ENCODE assay signal across 10 mouse cellular contexts in genomic region chr14:118820111-118820510, GRCm38 (mm10). TPM values are rescaled to one million over a fixed set of nuclear protein-coding genes. Genes with fewer than 3 reads are reported as not detected.
DNase-seq lines count a peak whose midpoint lies in the region; ATAC-seq and TF ChIP-seq lines count a peak whose summit lies in the region.
"Had no signal": no experiment of that assay in that cellular context is flagged by ENCODE, and none has a peak within 500 bp of the region (broad histone marks: within the 10 kb centered on the region; RNA-seq: fewer than 3 reads in every experiment).

No protein-coding gene starts in this region.

- intact Hi-C loops in left cerebral cortex, postnatal 10 days (cut with DNase I), result loop anchor here (5.0 kb wide), 1 partner anchor 82 kb away; no protein-coding TSS in a partner anchor

- no peak overlapping the region for H3K27ac ChIP-seq in cerebellum, adult 2 months (ENCODE audit: insufficient read depth, low read length)
- no peak overlapping the region for H3K27ac ChIP-seq in forebrain, embryonic 16.5 days (ENCODE audit: low read length)
- no peak overlapping the region for H3K27ac ChIP-seq in midbrain, embryonic 11.5 days (ENCODE audit: low read depth, low read length)
- H3K27ac ChIP-seq: stomach, embryonic 15.5 days had no signal

- H3K27me3 ChIP-seq in cerebellum, adult 2 months (ENCODE audit: control insufficient read depth, insufficient read depth, low read length), result no peaks in the 10 kb centered on the region
- H3K27me3 ChIP-seq in forebrain, embryonic 16.5 days (replicated peaks; ENCODE audit: control insufficient read depth, insufficient read depth, low read length), result peaks cover 2% of the 10 kb centered on the region; the same call in 1 of the 2 replicates
- H3K27me3 ChIP-seq in midbrain, embryonic 11.5 days (ENCODE audit: control insufficient read depth, insufficient read depth, low read length), result no peaks in the 10 kb centered on the region
- H3K27me3 ChIP-seq in splenic B cell, adult 2 months (ENCODE audit: control insufficient read depth, insufficient read depth, low read length, poor library complexity, severe bottlenecking), result no peaks in the 10 kb centered on the region
- H3K27me3 ChIP-seq: stomach, embryonic 15.5 days had no signal

- no peaks in the 10 kb centered on the region for H3K4me1 ChIP-seq in cerebellum, adult 2 months (ENCODE audit: control insufficient read depth, insufficient read depth, low read length)
- H3K4me1 ChIP-seq in forebrain, embryonic 16.5 days (replicated peaks; ENCODE audit: control insufficient read depth, insufficient read depth, low read length), result no peaks in the 10 kb centered on the region
- no peaks in the 10 kb centered on the region for H3K4me1 ChIP-seq in midbrain, embryonic 11.5 days (ENCODE audit: control insufficient read depth, insufficient read depth, low read length)
- H3K4me1 ChIP-seq: stomach, embryonic 15.5 days had no signal

- peak; percentile 73 for TF ChIP-seq CTCF in cerebellum, adult 2 months (IDR thresholded peaks at IDR 0.05; ENCODE audit: borderline replicate concordance, insufficient read depth, low read depth, low read length)

- no peaks in the 10 kb centered on the region for H3K36me3 ChIP-seq in forebrain, embryonic 16.5 days (ENCODE audit: control insufficient read depth, insufficient read depth)
- no peaks in the 10 kb centered on the region for H3K36me3 ChIP-seq in midbrain, embryonic 11.5 days (ENCODE audit: control insufficient read depth, insufficient read depth, low read length)
- H3K36me3 ChIP-seq in splenic B cell, adult 2 months (ENCODE audit: control insufficient read depth, insufficient read depth, low read length, poor library complexity, severe bottlenecking), result no peaks in the 10 kb centered on the region
- H3K36me3 ChIP-seq: stomach, embryonic 15.5 days had no signal

- no peak overlapping the region for H3K9ac ChIP-seq in forebrain, embryonic 16.5 days (replicated peaks; ENCODE audit: low read depth, low read length)
- H3K9ac ChIP-seq in midbrain, embryonic 11.5 days (ENCODE audit: low read length), result no peak overlapping the region
- H3K9ac ChIP-seq: stomach, embryonic 15.5 days had no signal

- 7% methylated on average over 8 of the region's 8 CpGs for WGBS in cerebellum, adult 2 months
- 4% methylated on average over 8 of the region's 8 CpGs for WGBS in forebrain, embryonic 16.5 days
- 13% methylated on average over 8 of the region's 8 CpGs for WGBS in midbrain, embryonic 11.5 days

- peak; percentile 34 for DNase-seq in urinary bladder, postnatal 25 days (ENCODE audit: low spot score)
- DNase-seq in urinary bladder, postnatal 10 days (ENCODE audit: low spot score), result no peak
- DNase-seq in cerebellum, adult 2 months, result peak; percentile 31 to 47
- DNase-seq in left cerebral cortex, postnatal 10 days (ENCODE audit: extremely low spot score in 1 of 2, low spot score in 2 of 2), result peak; percentile 37 to 79
- DNase-seq in midbrain, embryonic 11.5 days (ENCODE audit: low spot score, missing footprints), result peak; percentile 94
- DNase-seq in splenic B cell, adult 2 months (ENCODE audit: low read depth, low spot score), result peak; percentile 86

- no peaks in the 10 kb centered on the region for H3K9me3 ChIP-seq in forebrain, embryonic 16.5 days (ENCODE audit: control insufficient read depth, low read length)
- H3K9me3 ChIP-seq in midbrain, embryonic 11.5 days (ENCODE audit: control insufficient read depth, low read length), result no peaks in the 10 kb centered on the region
- H3K9me3 ChIP-seq: stomach, embryonic 15.5 days had no signal

- ATAC-seq in forebrain, embryonic 16.5 days, result peak; percentile 58
- ATAC-seq in inflammation-experienced regulatory T-cells, adult 6 months, result peak; percentile 82
- 0 out of 2 replicates have a peak, but pooled peaks have one; percentile 30 for ATAC-seq in midbrain, embryonic 11.5 days (ENCODE audit: low FRiP score)

- no peak for TF ChIP-seq POLR2A in cerebellum, adult 2 months (IDR thresholded peaks at IDR 0.05; ENCODE audit: borderline replicate concordance, insufficient read depth, low read length)

- H3K4me3 ChIP-seq in cerebellum, adult 2 months (replicated peaks; ENCODE audit: insufficient read depth, low read depth, low read length), result no peak overlapping the region
- no peak overlapping the region for H3K4me3 ChIP-seq in forebrain, embryonic 16.5 days (replicated peaks; ENCODE audit: low read length)
- H3K4me3 ChIP-seq in midbrain, embryonic 11.5 days (ENCODE audit: low read depth, low read length), result no peak overlapping the region
- H3K4me3 ChIP-seq: erythroblast, embryonic 14.5 days; stomach, embryonic 15.5 days had no signal

- H3K4me2 ChIP-seq in forebrain, embryonic 16.5 days (ENCODE audit: low read length), result no peak overlapping the region
- H3K4me2 ChIP-seq in midbrain, embryonic 11.5 days, result no peak overlapping the region
- H3K4me2 ChIP-seq: stomach, embryonic 15.5 days had no signal

RNA-seq across cellular contexts. Expression of gene Cldn10, which starts 32.4 kb away (rescaled TPM):
- polyA plus RNA-seq in cerebellum, adult 2 months (2012; rRNA removed), result 21.2 and 24.5 TPM in 2 replicates
- polyA plus RNA-seq in forebrain, embryonic 16.5 days (2015; fragmentation: Nextera tagmentation; extraction: Ambion mirVana), result 1.8 and 1.9 TPM in 2 replicates
- polyA plus RNA-seq in inflammation-experienced regulatory T-cells, adult 6 months (2017; shearing (Covaris generic)), result 1 to 10 TPM in 2 of 3 experiments, under 1 TPM in 1; 0.49 to 2.1 (median 2.1) TPM
- total RNA-seq in left cerebral cortex, postnatal 10 days (2021), result 10 to 100 TPM; 16.1 to 18.4 TPM
- polyA plus RNA-seq in midbrain, embryonic 11.5 days (2014; fragmentation: Nextera tagmentation; extraction: Ambion mirVana), result 0.66 and 0.86 TPM in 2 replicates
- polyA plus RNA-seq: erythroblast, embryonic 14.5 days had no signal

Comparison
In these comparisons a context has a peak if more than half of its experiments do, and no peak if none do; other contexts are left out.
1. ATAC-seq: peak in every context shown above with its lines; median percentile 82 in inflammation-experienced regulatory T-cells, adult 6 months; 58 in forebrain, embryonic 16.5 days; 30 in midbrain, embryonic 11.5 days.